Mouse (Mus musculus): ENCODE measurements around the gene Mrps5. TPM values are rescaled to one million over a fixed set of nuclear protein-coding genes. Genes with fewer than 3 reads are reported as not detected.
"Not testable (repeated sequence)": the region's sequence is repeated elsewhere in the genome, so short reads cannot be mapped to it uniquely, and the experiment has no call there.

Mrps5 gene
- total and polyA plus RNA-seq, 2 experiments from 2014 or later, result 69.4 to 140 TPM

- Histone ChIP-seq H3K36me3 (ENCODE audit: insufficient read depth, low read length) (peaks cover 12% of the 10 kb centered on the region), H3K4me1 (ENCODE audit: insufficient read depth, low read length) (peaks cover 11% of the 10 kb centered on the region; the same call in 1 of the 2 replicates), H3K9me3 (ENCODE audit: low read length) (no peaks in the 10 kb centered on the region), H3K27me3 (ENCODE audit: insufficient read depth, low read length) (no peaks in the 10 kb centered on the region), H3K9ac (replicated peaks; ENCODE audit: low read length, poor library complexity, severe bottlenecking) (peak overlapping the region; percentile 76), H3K4me3 (ENCODE audit: low read depth, low read length) (peak overlapping the region; percentile 56), H3K27ac (ENCODE audit: low read depth, low read length) (peak overlapping the region; percentile 39; the same call in 1 of the 2 replicates), H3K4me2 (ENCODE audit: low read depth, low read length, poor library complexity, severe bottlenecking) (peak overlapping the region; percentile 80)
- TF ChIP-seq CTCF (IDR thresholded peaks at IDR 0.05), result peak; percentile 43
- ATAC-seq (ENCODE audit: low FRiP score) (peak; percentile 85), DNase-seq (ENCODE audit: low spot score) (peak; percentile 97)
- under 1% methylated on average over 24 of the region's 24 CpGs for WGBS
Measured at GRCm38 (mm10) chr2:127584436-127584858, 2.6 kb upstream of the Mrps5 start.

GRCm38 (mm10) chr2:127587514-127587844, 457 bp downstream of the Mrps5 start:
- ATAC-seq (ENCODE audit: low FRiP score) (peak; percentile 17; the same call in 1 of the 2 replicates), DNase-seq (ENCODE audit: low spot score) (no peak)
- Histone ChIP-seq H3K4me3 (ENCODE audit: low read depth, low read length) (peak overlapping the region; percentile 93), H3K27ac (ENCODE audit: low read depth, low read length) (peak overlapping the region; percentile 94), H3K9ac (replicated peaks; ENCODE audit: low read length, poor library complexity, severe bottlenecking) (peak overlapping the region; percentile 89), H3K4me2 (ENCODE audit: low read depth, low read length, poor library complexity, severe bottlenecking) (peak overlapping the region; percentile 74), H3K4me1 (ENCODE audit: insufficient read depth, low read length) (peaks cover 11% of the 10 kb centered on the region; the same call in 1 of the 2 replicates), H3K36me3 (ENCODE audit: insufficient read depth, low read length) (peaks cover 5% of the 10 kb centered on the region; the same call in 1 of the 2 replicates), H3K9me3 (ENCODE audit: low read length) (no peaks in the 10 kb centered on the region), H3K27me3 (ENCODE audit: insufficient read depth, low read length) (no peaks in the 10 kb centered on the region)
- no peak for TF ChIP-seq CTCF (IDR thresholded peaks at IDR 0.05)
- WGBS, result 0% methylated on average over 22 of the region's 22 CpGs

- 93% methylated on average over 9 of the region's 9 CpGs for WGBS
Measured at GRCm38 (mm10) chr2:127588897-127589296, 1.9 kb downstream of the Mrps5 start.

GRCm38 (mm10) chr2:127590204-127590603, 3.2 kb downstream of the Mrps5 start:
- Histone ChIP-seq H3K27ac (ENCODE audit: low read depth, low read length) (no peak overlapping the region), H3K4me1 (ENCODE audit: insufficient read depth, low read length) (peaks cover 8% of the 10 kb centered on the region; the same call in 1 of the 2 replicates), H3K4me3 (ENCODE audit: low read depth, low read length) (no peak overlapping the region), H3K9me3 (ENCODE audit: low read length) (no peaks in the 10 kb centered on the region), H3K4me2 (ENCODE audit: low read depth, low read length, poor library complexity, severe bottlenecking) (no peak overlapping the region; the same call in 1 of the 2 replicates), H3K36me3 (ENCODE audit: insufficient read depth, low read length) (peaks cover 17% of the 10 kb centered on the region), H3K27me3 (ENCODE audit: insufficient read depth, low read length) (no peaks in the 10 kb centered on the region), H3K9ac (replicated peaks; ENCODE audit: low read length, poor library complexity, severe bottlenecking) (no peak overlapping the region)
- ATAC-seq (ENCODE audit: low FRiP score) (no peak), DNase-seq (ENCODE audit: low spot score) (no peak)
- TF ChIP-seq CTCF (IDR thresholded peaks at IDR 0.05), result no peak
- WGBS, result 80% methylated on average over 15 of the region's 15 CpGs

More at GRCm38 (mm10) chr2:127588897-127589296, 1.9 kb downstream of the Mrps5 start:
- H3K4me1 ChIP-seq (ENCODE audit: insufficient read depth, low read length), result peaks cover 11% of the 10 kb centered on the region; the same call in 1 of the 2 replicates
- no peak for DNase-seq (ENCODE audit: low spot score)
- H3K27ac ChIP-seq (ENCODE audit: low read depth, low read length), result no peak overlapping the region
- ATAC-seq (ENCODE audit: low FRiP score), result no peak
- no peak overlapping the region for H3K4me3 ChIP-seq (ENCODE audit: low read depth, low read length)
- H3K4me2 ChIP-seq (ENCODE audit: low read depth, low read length, poor library complexity, severe bottlenecking), result no peak overlapping the region
- H3K36me3 ChIP-seq (ENCODE audit: insufficient read depth, low read length), result peaks cover 14% of the 10 kb centered on the region
- H3K9me3 ChIP-seq (ENCODE audit: low read length), result no peaks in the 10 kb centered on the region
- no peaks in the 10 kb centered on the region for H3K27me3 ChIP-seq (ENCODE audit: insufficient read depth, low read length)
- no peak for TF ChIP-seq CTCF (IDR thresholded peaks at IDR 0.05)
- H3K9ac ChIP-seq (replicated peaks; ENCODE audit: low read length, poor library complexity, severe bottlenecking), result no peak overlapping the region

- Histone ChIP-seq H3K36me3 (ENCODE audit: insufficient read depth, low read length) (peaks cover 24% of the 10 kb centered on the region), H3K27ac (ENCODE audit: low read depth, low read length) (no peak overlapping the region), H3K9ac (replicated peaks; ENCODE audit: low read length, poor library complexity, severe bottlenecking) (no peak overlapping the region), H3K4me2 (ENCODE audit: low read depth, low read length, poor library complexity, severe bottlenecking) (no peak overlapping the region), H3K9me3 (ENCODE audit: low read length) (no peaks in the 10 kb centered on the region), H3K4me3 (ENCODE audit: low read depth, low read length) (no peak overlapping the region), H3K27me3 (ENCODE audit: insufficient read depth, low read length) (no peaks in the 10 kb centered on the region), H3K4me1 (ENCODE audit: insufficient read depth, low read length) (peaks cover 8% of the 10 kb centered on the region; the same call in 1 of the 2 replicates)
- peak; percentile 57 for TF ChIP-seq CTCF (IDR thresholded peaks at IDR 0.05)
- ATAC-seq (ENCODE audit: low FRiP score) (no peak), DNase-seq (ENCODE audit: low spot score) (peak; percentile 26)
- 83% methylated on average over 4 of the region's 4 CpGs for WGBS
Measured at GRCm38 (mm10) chr2:127590840-127591239, 3.8 kb downstream of the Mrps5 start.

GRCm38 (mm10) chr2:127603383-127603782, 16.4 kb downstream of the Mrps5 start:
- not testable (repeated sequence) for H3K9ac ChIP-seq (replicated peaks; ENCODE audit: low read length, poor library complexity, severe bottlenecking); H3K4me2 ChIP-seq (ENCODE audit: low read depth, low read length, poor library complexity, severe bottlenecking); ATAC-seq (ENCODE audit: low FRiP score); H3K27me3 ChIP-seq (ENCODE audit: insufficient read depth, low read length); H3K9me3 ChIP-seq (ENCODE audit: low read length); H3K27ac ChIP-seq (ENCODE audit: low read depth, low read length); H3K4me1 ChIP-seq (ENCODE audit: insufficient read depth, low read length); H3K4me3 ChIP-seq (ENCODE audit: low read depth, low read length); DNase-seq (ENCODE audit: low spot score)
- 92% methylated on average over 5 of the region's 8 CpGs for WGBS
- peaks cover 65% of the 10 kb centered on the region for H3K36me3 ChIP-seq (ENCODE audit: insufficient read depth, low read length)

Measured in midbrain, postnatal 0 days (tissue).